Mouse (Mus musculus) ES-Bruce4 (cell line): ENCODE measurements around the gene Btbd1. TPM values are rescaled to one million over a fixed set of nuclear protein-coding genes. Genes with fewer than 3 reads are reported as not detected.

Source experiments
- H3K27ac ChIP-seq: 2 replicates; pipeline ENCODE4 v1.5.1; 2012; ENCODE audit warnings: low read length, inconsistent platforms; ENCODE audit not compliant: insufficient read depth
- H3K27me3 ChIP-seq: 2 replicates; pipeline ENCODE4 v1.6.1; 2012; ENCODE audit warnings: mild to moderate bottlenecking, low read length, inconsistent platforms; ENCODE audit not compliant: control insufficient read depth, poor library complexity, insufficient read depth, severe bottlenecking
- H3K36me3 ChIP-seq: 2 replicates; pipeline ENCODE4 v1.6.1; 2012; ENCODE audit warnings: inconsistent platforms, mild to moderate bottlenecking, low read length, moderate library complexity; ENCODE audit not compliant: control insufficient read depth, poor library complexity, insufficient read depth, severe bottlenecking
- H3K4me1 ChIP-seq: one replicate; pipeline ENCODE4 v1.8.1; 2011; ENCODE audit warnings: low read length; ENCODE audit not compliant: control insufficient read depth, insufficient read depth
- H3K4me3 ChIP-seq: 2 replicates; pipeline ENCODE4 v1.5.1; 2011; ENCODE audit warnings: low read depth, mild to moderate bottlenecking, low read length
- H3K9ac ChIP-seq: 2 replicates; pipeline ENCODE4 v1.6.1; 2012; ENCODE audit warnings: low read depth, mild to moderate bottlenecking, inconsistent platforms; ENCODE audit not compliant: poor library complexity, severe bottlenecking
- H3K9me3 ChIP-seq: replicated peaks from 2 replicates; pipeline ENCODE4 v1.6.1; 2012; ENCODE audit warnings: mild to moderate bottlenecking, low read length, inconsistent platforms; ENCODE audit not compliant: control insufficient read depth, poor library complexity, insufficient read depth, severe bottlenecking
- CTCF ChIP-seq: IDR thresholded peaks from one replicate; pipeline ENCODE4 v1.8.1; 2011; ENCODE audit warnings: low read depth, low read length
- EP300 ChIP-seq: IDR thresholded peaks from 2 replicates; pipeline ENCODE4 v1.6.1; 2011; ENCODE audit warnings: low read depth, low read length; ENCODE audit not compliant: insufficient read depth
- POLR2A ChIP-seq: IDR thresholded peaks from one replicate; pipeline ENCODE4 v1.8.1; 2011; ENCODE audit warnings: low read length; ENCODE audit not compliant: insufficient read depth
- polyA plus RNA-seq: library from polyadenylated mRNA; stranded (reverse); fragments of >200 nt; gene quantifications from 2 replicates; pipeline ENCODE4 v1.2.4, GENCODE M21; 2011; ENCODE audit warnings: low read depth; ENCODE audit not compliant: missing spikeins, insufficient read depth, insufficient read length

The Btbd1 gene
- 150 and 152 TPM in 2 replicates for polyA plus RNA-seq

- H3K27ac ChIP-seq, result peak within 1 kb of the TSS; percentile 28; the same call in 1 of the 2 replicates
- H3K27me3 ChIP-seq, result no peaks in the 10 kb centered on the region
- H3K9me3 ChIP-seq, result no peaks in the 10 kb centered on the region
- peak within 1 kb of the TSS; percentile 91 for H3K9ac ChIP-seq
- no peaks in the 10 kb centered on the region for H3K4me1 ChIP-seq
- no peaks in the 10 kb centered on the region for H3K36me3 ChIP-seq
- H3K4me3 ChIP-seq, result peak within 1 kb of the TSS; percentile 93
- TF ChIP-seq CTCF (no peak), POLR2A (no peak), EP300 (no peak)
Observed at GRCm38 (mm10) chr7:81829379-81829894, at the start of gene Btbd1. Gene Btbd1, minus strand, starts transcription at chr7:81829431.

GRCm38 (mm10) chr7:81875372-81875771 lies 46.1 kb upstream of the Btbd1 start:
- H3K27me3 ChIP-seq, result no peaks in the 10 kb centered on the region
- H3K36me3 ChIP-seq, result no peaks in the 10 kb centered on the region
- H3K9ac ChIP-seq, result no peak overlapping the region
- no peak overlapping the region for H3K4me3 ChIP-seq
- H3K27ac ChIP-seq, result no peak overlapping the region
- H3K4me1 ChIP-seq, result no peaks in the 10 kb centered on the region
- no peaks in the 10 kb centered on the region for H3K9me3 ChIP-seq
- TF ChIP-seq POLR2A (no peak), CTCF (no peak), EP300 (no peak)

- Histone ChIP-seq H3K27ac (no peak overlapping the region), H3K36me3 (no peaks in the 10 kb centered on the region), H3K27me3 (no peaks in the 10 kb centered on the region), H3K9me3 (no peaks in the 10 kb centered on the region), H3K9ac (no peak overlapping the region), H3K4me1 (no peaks in the 10 kb centered on the region), H3K4me3 (no peak overlapping the region)
- no peak for TF ChIP-seq POLR2A
- TF ChIP-seq EP300, result no peak
- TF ChIP-seq CTCF, result no peak
Observed at GRCm38 (mm10) chr7:81874636-81875035, 45.4 kb upstream of the Btbd1 start.

- no peaks in the 10 kb centered on the region for H3K4me1 ChIP-seq
- no peak overlapping the region for H3K9ac ChIP-seq
- H3K27me3 ChIP-seq, result no peaks in the 10 kb centered on the region
- no peaks in the 10 kb centered on the region for H3K36me3 ChIP-seq
- no peak for TF ChIP-seq EP300
- TF ChIP-seq POLR2A, result no peak
- TF ChIP-seq CTCF, result no peak
- no peaks in the 10 kb centered on the region for H3K9me3 ChIP-seq
- no peak overlapping the region for H3K4me3 ChIP-seq
- no peak overlapping the region for H3K27ac ChIP-seq
Observed at GRCm38 (mm10) chr7:81873807-81874206, 44.6 kb upstream of the Btbd1 start.

- Histone ChIP-seq H3K9ac (no peak overlapping the region), H3K27me3 (no peaks in the 10 kb centered on the region), H3K27ac (no peak overlapping the region), H3K9me3 (no peaks in the 10 kb centered on the region), H3K4me3 (no peak overlapping the region), H3K4me1 (no peaks in the 10 kb centered on the region), H3K36me3 (no peaks in the 10 kb centered on the region)
- TF ChIP-seq POLR2A, result no peak
- TF ChIP-seq EP300, result no peak
- no peak for TF ChIP-seq CTCF
Observed at GRCm38 (mm10) chr7:81872493-81873013, 43.3 kb upstream of the Btbd1 start.

- H3K36me3 ChIP-seq, result no peaks in the 10 kb centered on the region
- H3K4me3 ChIP-seq, result no peak overlapping the region
- TF ChIP-seq POLR2A, result no peak
- 0 out of 2 replicates have a peak, but pooled peaks have one; percentile 40 for TF ChIP-seq EP300
- peak; percentile 91 for TF ChIP-seq CTCF
- no peak overlapping the region for H3K9ac ChIP-seq
- H3K4me1 ChIP-seq, result peaks cover 4% of the 10 kb centered on the region
- H3K9me3 ChIP-seq, result no peaks in the 10 kb centered on the region
- H3K27ac ChIP-seq, result peak overlapping the region; percentile 45
- no peaks in the 10 kb centered on the region for H3K27me3 ChIP-seq
Observed at GRCm38 (mm10) chr7:81868158-81868557, 38.9 kb upstream of the Btbd1 start.
